In genomic region chr13:35857486-35857885, GRCm38 (mm10) we compare ENCODE assay signal across 21 mouse cellular contexts.
"Had no signal": no experiment of that assay in that cellular context is flagged by ENCODE, and none has a peak within 500 bp of the region (broad histone marks: within the 10 kb centered on the region; RNA-seq: fewer than 3 reads in every experiment).

No protein-coding gene starts in this region.

- H3K27me3 ChIP-seq: lung, embryonic 15.5 days; midbrain, embryonic 12.5 days; neural tube, embryonic 13.5 days; neural tube, embryonic 15.5 days had no signal

- H3K27ac ChIP-seq: lung, embryonic 15.5 days; midbrain, embryonic 10.5 days; midbrain, embryonic 12.5 days; neural tube, embryonic 13.5 days; neural tube, embryonic 15.5 days had no signal

- H3K9ac ChIP-seq: liver, postnatal 0 days; lung, embryonic 15.5 days; midbrain, embryonic 12.5 days; neural tube, embryonic 13.5 days; neural tube, embryonic 15.5 days had no signal

- H3K4me3 ChIP-seq: lung, embryonic 15.5 days; midbrain, embryonic 10.5 days; midbrain, embryonic 12.5 days; myocyte; neural tube, embryonic 13.5 days; neural tube, embryonic 15.5 days had no signal

- H3K9me3 ChIP-seq: lung, embryonic 15.5 days; midbrain, embryonic 10.5 days; midbrain, embryonic 12.5 days; neural tube, embryonic 13.5 days; neural tube, embryonic 15.5 days had no signal

- H3K36me3 ChIP-seq: midbrain, embryonic 12.5 days; neural tube, embryonic 15.5 days had no signal

- ATAC-seq: liver, postnatal 0 days; lung, postnatal 0 days; midbrain, embryonic 16.5 days had no signal

- DNase-seq: liver, postnatal 0 days; lung, adult 2 months; lung, postnatal 14 days; lung, postnatal 4 days; midbrain, embryonic 14.5 days; retina, postnatal 1 day; right cerebral cortex, adult 18-20 months; right cerebral cortex, postnatal 25 days; right cerebral cortex, postnatal 4 days; spleen, adult 18-20 months; thymus, adult 18-20 months; thymus, postnatal 14 days; thymus, postnatal 36 days had no signal

- H3K4me1 ChIP-seq: lung, embryonic 15.5 days; neural tube, embryonic 13.5 days; neural tube, embryonic 15.5 days had no signal
